Mouse (Mus musculus): ENCODE data around the gene Mlh1. TPM values are rescaled to one million over a fixed set of nuclear protein-coding genes. Genes with fewer than 3 reads are reported as not detected.

Mlh1 gene
- polyA plus RNA-seq, 1 experiment from 2014 or later, result 40.1 TPM

DNA sequence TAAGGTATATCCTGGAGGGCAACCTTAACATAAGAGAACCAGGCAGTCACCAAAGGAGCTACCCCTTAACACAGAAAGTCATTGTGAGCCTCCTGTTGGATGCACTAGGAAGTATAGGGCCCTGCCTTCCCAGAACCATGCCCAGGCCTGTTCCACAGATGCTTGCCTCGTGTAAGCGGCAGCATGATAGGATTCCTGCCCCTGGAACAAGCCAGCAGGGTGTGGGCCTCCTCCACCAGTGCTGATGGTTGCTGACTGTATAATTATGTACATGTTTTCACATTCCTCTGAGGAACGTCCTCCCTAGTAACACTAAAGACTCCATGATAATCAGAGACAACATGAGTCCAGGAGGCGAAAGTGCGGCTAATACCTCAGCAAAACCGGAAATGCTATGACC, 28.2 kb downstream of the Mlh1 start:
- WGBS, result 92% methylated on average over 6 of the region's 6 CpGs

DNA sequence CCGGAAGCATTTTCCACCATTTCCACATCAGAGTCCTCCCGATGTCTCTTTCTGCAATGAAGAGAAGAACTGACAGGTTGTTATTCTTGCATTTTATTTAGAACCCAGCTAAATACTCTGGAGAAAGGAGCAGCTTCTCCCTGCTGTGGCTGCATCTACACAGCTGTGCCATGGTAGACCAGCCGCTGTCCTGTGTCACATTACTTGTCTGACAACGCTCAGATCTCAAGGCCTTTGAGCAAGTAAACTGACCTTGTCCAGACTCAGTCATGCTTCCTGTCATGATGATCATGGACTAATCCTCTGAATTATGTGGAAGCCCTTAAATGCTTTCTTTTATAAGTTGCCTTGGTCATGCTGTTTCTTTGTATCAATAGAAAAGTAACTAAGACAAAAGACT, 31.8 kb downstream of the Mlh1 start:
- Histone ChIP-seq H3K9ac (ENCODE audit: low read depth, low read length) (no peak overlapping the region), H3K4me2 (replicated peaks; ENCODE audit: low read depth, low read length) (no peak overlapping the region), H3K9me3 (ENCODE audit: control insufficient read depth, low read length) (no peaks in the 10 kb centered on the region), H3K27ac (ENCODE audit: low read depth, low read length) (no peak overlapping the region), H3K36me3 (ENCODE audit: control insufficient read depth, insufficient read depth, low read length) (peaks cover 78% of the 10 kb centered on the region), H3K4me1 (ENCODE audit: control insufficient read depth, insufficient read depth, low read length) (no peaks in the 10 kb centered on the region), H3K27me3 (ENCODE audit: control insufficient read depth, insufficient read depth, low read length) (no peaks in the 10 kb centered on the region), H3K4me3 (ENCODE audit: low read length) (no peak overlapping the region)
- no peak for ATAC-seq (ENCODE audit: low FRiP score, low TSS enrichment)
- 85% methylated on average over 4 of the region's 4 CpGs for WGBS

More for the DNA sequence above, 28.2 kb downstream of the Mlh1 start:
- Histone ChIP-seq H3K4me1 (ENCODE audit: control insufficient read depth, insufficient read depth, low read length) (no peaks in the 10 kb centered on the region), H3K27ac (ENCODE audit: low read depth, low read length) (no peak overlapping the region), H3K36me3 (ENCODE audit: control insufficient read depth, insufficient read depth, low read length) (peaks cover 63% of the 10 kb centered on the region), H3K27me3 (ENCODE audit: control insufficient read depth, insufficient read depth, low read length) (no peaks in the 10 kb centered on the region), H3K4me3 (ENCODE audit: low read length) (no peak overlapping the region), H3K9me3 (ENCODE audit: control insufficient read depth, low read length) (no peaks in the 10 kb centered on the region), H3K9ac (ENCODE audit: low read depth, low read length) (no peak overlapping the region), H3K4me2 (replicated peaks; ENCODE audit: low read depth, low read length) (no peak overlapping the region)
- ATAC-seq (ENCODE audit: low FRiP score, low TSS enrichment), result no peak

DNA sequence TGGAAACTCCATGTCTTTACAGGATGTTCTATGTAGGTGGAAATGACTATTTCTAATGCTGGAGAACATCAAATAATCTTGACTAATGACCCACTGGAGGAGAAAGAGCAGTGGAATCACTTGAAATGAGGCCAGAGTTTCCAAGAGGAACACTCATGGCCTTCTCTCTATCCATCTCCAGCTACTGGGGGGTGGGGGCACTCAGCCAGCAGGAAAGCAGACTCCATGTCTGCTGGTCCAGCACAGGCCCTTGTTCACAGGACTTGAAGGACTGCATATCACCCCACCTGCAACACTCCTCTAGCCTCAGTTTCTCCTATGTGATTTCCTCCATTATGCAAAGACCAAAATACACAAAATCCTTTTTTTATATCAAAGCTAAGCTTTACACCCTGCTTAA, 33.9 kb downstream of the Mlh1 start:
- no peaks in the 10 kb centered on the region for H3K27me3 ChIP-seq (ENCODE audit: control insufficient read depth, insufficient read depth, low read length)
- no peak overlapping the region for H3K4me2 ChIP-seq (replicated peaks; ENCODE audit: low read depth, low read length)
- no peak overlapping the region for H3K9ac ChIP-seq (ENCODE audit: low read depth, low read length)
- H3K4me3 ChIP-seq (ENCODE audit: low read length), result no peak overlapping the region
- no peak overlapping the region for H3K27ac ChIP-seq (ENCODE audit: low read depth, low read length)
- no peak for ATAC-seq (ENCODE audit: low FRiP score, low TSS enrichment)
- H3K9me3 ChIP-seq (ENCODE audit: control insufficient read depth, low read length), result no peaks in the 10 kb centered on the region
- H3K36me3 ChIP-seq (ENCODE audit: control insufficient read depth, insufficient read depth, low read length), result peaks cover 78% of the 10 kb centered on the region
- H3K4me1 ChIP-seq (ENCODE audit: control insufficient read depth, insufficient read depth, low read length), result no peaks in the 10 kb centered on the region

DNA sequence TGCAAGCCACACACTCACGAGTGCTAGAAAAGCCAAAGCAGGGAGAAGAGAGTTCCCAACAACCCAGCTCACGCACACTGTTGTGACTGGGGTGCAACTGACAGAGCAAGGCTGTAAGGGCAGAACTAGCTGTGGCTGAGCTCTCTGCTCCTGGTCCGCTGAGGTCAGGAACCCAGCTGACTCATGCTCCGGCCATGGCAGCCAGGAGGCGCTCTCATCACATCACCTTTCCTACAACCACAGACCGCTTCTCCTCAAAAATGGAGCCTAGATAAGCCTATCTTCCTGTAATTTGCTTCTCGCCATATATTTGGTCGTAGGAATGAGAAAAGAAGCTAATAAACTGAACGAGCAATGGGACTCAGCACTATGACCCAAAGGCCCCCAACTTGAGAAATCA, 36.9 kb downstream of the Mlh1 start:
- Histone ChIP-seq H3K4me3 (ENCODE audit: low read length) (no peak overlapping the region), H3K9me3 (ENCODE audit: control insufficient read depth, low read length) (no peaks in the 10 kb centered on the region), H3K9ac (ENCODE audit: low read depth, low read length) (no peak overlapping the region), H3K4me2 (replicated peaks; ENCODE audit: low read depth, low read length) (no peak overlapping the region), H3K27ac (ENCODE audit: low read depth, low read length) (no peak overlapping the region), H3K27me3 (ENCODE audit: control insufficient read depth, insufficient read depth, low read length) (no peaks in the 10 kb centered on the region), H3K4me1 (ENCODE audit: control insufficient read depth, insufficient read depth, low read length) (no peaks in the 10 kb centered on the region), H3K36me3 (ENCODE audit: control insufficient read depth, insufficient read depth, low read length) (peaks cover 73% of the 10 kb centered on the region)
- ATAC-seq (ENCODE audit: low FRiP score, low TSS enrichment), result no peak
- WGBS, result 91% methylated on average over 9 of the region's 9 CpGs

DNA sequence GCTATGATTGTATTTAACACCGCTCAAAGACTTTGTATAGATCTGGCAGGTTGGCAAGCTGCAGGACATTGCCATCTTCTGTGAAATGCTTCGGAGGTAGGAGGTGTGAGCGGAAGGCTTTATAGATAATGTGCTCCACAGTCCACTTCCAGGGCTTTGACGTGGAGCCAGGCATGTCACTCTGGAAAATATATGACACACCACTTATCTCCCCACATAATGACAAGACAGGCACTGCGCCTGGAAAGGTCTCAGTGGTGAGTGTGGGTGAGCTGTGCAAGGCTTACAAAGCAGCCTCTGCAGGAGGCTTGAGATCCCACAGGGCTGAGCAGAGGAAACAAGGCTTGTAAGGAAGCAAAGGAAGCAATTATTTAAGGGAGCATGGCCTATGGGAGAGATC, 43.1 kb downstream of the Mlh1 start:
- Histone ChIP-seq H3K27ac (ENCODE audit: low read depth, low read length) (no peak overlapping the region), H3K9me3 (ENCODE audit: control insufficient read depth, low read length) (no peaks in the 10 kb centered on the region), H3K4me2 (replicated peaks; ENCODE audit: low read depth, low read length) (no peak overlapping the region), H3K4me3 (ENCODE audit: low read length) (no peak overlapping the region), H3K36me3 (ENCODE audit: control insufficient read depth, insufficient read depth, low read length) (peaks cover 69% of the 10 kb centered on the region), H3K9ac (ENCODE audit: low read depth, low read length) (no peak overlapping the region), H3K4me1 (ENCODE audit: control insufficient read depth, insufficient read depth, low read length) (no peaks in the 10 kb centered on the region), H3K27me3 (ENCODE audit: control insufficient read depth, insufficient read depth, low read length) (no peaks in the 10 kb centered on the region)
- no peak for ATAC-seq (ENCODE audit: low FRiP score, low TSS enrichment)
- 79% methylated on average over 5 of the region's 5 CpGs for WGBS

DNA sequence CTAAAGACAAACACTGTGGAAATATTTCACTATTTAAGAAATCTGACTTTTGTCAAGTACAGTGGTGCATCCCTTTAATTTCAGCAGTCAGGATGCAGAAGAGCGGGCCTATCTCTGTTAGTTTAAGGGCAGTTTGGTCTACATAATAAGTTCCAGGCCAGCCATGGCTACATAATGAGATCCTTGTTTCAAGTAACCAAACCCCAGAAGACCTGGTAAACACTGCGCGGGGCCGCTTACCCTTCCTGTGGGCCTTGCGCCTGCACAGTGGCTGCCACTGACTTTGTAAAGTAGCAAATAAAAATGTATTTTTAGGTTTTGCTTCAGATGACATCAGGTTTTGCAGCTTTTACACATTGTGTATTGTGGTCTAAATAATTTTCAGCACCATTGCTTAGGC, 48.2 kb downstream of the Mlh1 start:
- no peaks in the 10 kb centered on the region for H3K27me3 ChIP-seq (ENCODE audit: control insufficient read depth, insufficient read depth, low read length)
- no peak overlapping the region for H3K9ac ChIP-seq (ENCODE audit: low read depth, low read length)
- 97% methylated on average over 5 of the region's 5 CpGs for WGBS
- H3K36me3 ChIP-seq (ENCODE audit: control insufficient read depth, insufficient read depth, low read length), result peaks cover 54% of the 10 kb centered on the region
- ATAC-seq (ENCODE audit: low FRiP score, low TSS enrichment), result no peak
- no peak overlapping the region for H3K27ac ChIP-seq (ENCODE audit: low read depth, low read length)
- H3K9me3 ChIP-seq (ENCODE audit: control insufficient read depth, low read length), result no peaks in the 10 kb centered on the region
- no peak overlapping the region for H3K4me3 ChIP-seq (ENCODE audit: low read length)
- H3K4me1 ChIP-seq (ENCODE audit: control insufficient read depth, insufficient read depth, low read length), result no peaks in the 10 kb centered on the region
- no peak overlapping the region for H3K4me2 ChIP-seq (replicated peaks; ENCODE audit: low read depth, low read length)

DNA sequence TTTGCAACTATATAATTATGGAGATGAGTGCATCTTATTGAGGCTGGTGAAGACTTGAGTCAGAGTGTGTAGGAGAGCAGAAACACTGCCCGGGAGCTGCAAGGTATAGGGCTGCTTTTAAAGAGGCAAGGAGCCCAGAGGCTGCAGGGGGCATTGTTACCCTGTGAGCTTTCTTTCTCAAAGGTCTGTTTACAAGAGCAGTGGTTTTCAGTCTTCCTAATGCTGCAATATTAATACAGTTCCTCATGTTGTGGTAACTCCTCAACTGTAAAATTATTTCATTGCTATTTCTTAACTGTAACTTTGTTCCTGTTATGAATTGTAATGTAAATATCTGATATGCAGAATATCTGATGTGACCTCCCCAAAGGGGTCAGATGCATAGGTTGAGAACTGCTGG, 50.0 kb downstream of the Mlh1 start:
- 82% methylated on average over 1 of the region's 1 CpGs for WGBS
- H3K9me3 ChIP-seq (ENCODE audit: control insufficient read depth, low read length), result no peaks in the 10 kb centered on the region
- ATAC-seq (ENCODE audit: low FRiP score, low TSS enrichment), result no peak
- H3K9ac ChIP-seq (ENCODE audit: low read depth, low read length), result no peak overlapping the region
- no peaks in the 10 kb centered on the region for H3K4me1 ChIP-seq (ENCODE audit: control insufficient read depth, insufficient read depth, low read length)
- no peak overlapping the region for H3K4me2 ChIP-seq (replicated peaks; ENCODE audit: low read depth, low read length)
- H3K27me3 ChIP-seq (ENCODE audit: control insufficient read depth, insufficient read depth, low read length), result no peaks in the 10 kb centered on the region
- H3K27ac ChIP-seq (ENCODE audit: low read depth, low read length), result no peak overlapping the region
- peaks cover 39% of the 10 kb centered on the region for H3K36me3 ChIP-seq (ENCODE audit: control insufficient read depth, insufficient read depth, low read length)
- H3K4me3 ChIP-seq (ENCODE audit: low read length), result no peak overlapping the region

DNA sequence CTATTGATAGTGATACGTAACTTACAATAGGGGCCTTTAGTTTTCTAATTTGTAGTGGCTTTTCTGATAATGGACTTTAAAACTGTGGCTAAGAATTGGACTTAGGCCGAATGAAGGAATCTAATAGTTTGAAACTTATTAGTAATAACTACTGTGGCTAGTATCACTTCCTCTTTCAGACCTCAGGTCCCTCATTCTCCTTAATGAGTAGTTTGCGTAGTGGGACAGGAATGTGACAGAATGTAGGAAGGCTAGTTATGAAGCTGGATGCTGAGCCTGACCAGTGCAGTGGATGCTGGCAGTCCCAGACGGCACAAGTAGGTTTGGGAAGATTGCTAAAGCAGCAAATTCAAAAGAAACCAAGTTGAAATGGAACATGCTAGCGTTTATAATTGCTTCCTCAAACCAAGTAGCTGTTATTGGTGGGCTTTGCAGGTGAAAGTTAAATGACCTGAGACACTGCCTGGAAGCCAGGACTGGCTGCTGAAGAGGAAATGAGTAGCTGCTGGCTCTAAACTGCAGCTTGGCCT, 51.0 kb downstream of the Mlh1 start:
- 89% methylated on average over 5 of the region's 5 CpGs for WGBS
- no peak for ATAC-seq (ENCODE audit: low FRiP score, low TSS enrichment)
- H3K4me3 ChIP-seq (ENCODE audit: low read length), result no peak overlapping the region
- H3K27ac ChIP-seq (ENCODE audit: low read depth, low read length), result no peak overlapping the region
- no peak overlapping the region for H3K4me2 ChIP-seq (replicated peaks; ENCODE audit: low read depth, low read length)
- H3K27me3 ChIP-seq (ENCODE audit: control insufficient read depth, insufficient read depth, low read length), result no peaks in the 10 kb centered on the region
- H3K9me3 ChIP-seq (ENCODE audit: control insufficient read depth, low read length), result no peaks in the 10 kb centered on the region
- H3K36me3 ChIP-seq (ENCODE audit: control insufficient read depth, insufficient read depth, low read length), result peaks cover 40% of the 10 kb centered on the region; the same call in 1 of the 2 replicates
- no peaks in the 10 kb centered on the region for H3K4me1 ChIP-seq (ENCODE audit: control insufficient read depth, insufficient read depth, low read length)
- no peak overlapping the region for H3K9ac ChIP-seq (ENCODE audit: low read depth, low read length)

DNA sequence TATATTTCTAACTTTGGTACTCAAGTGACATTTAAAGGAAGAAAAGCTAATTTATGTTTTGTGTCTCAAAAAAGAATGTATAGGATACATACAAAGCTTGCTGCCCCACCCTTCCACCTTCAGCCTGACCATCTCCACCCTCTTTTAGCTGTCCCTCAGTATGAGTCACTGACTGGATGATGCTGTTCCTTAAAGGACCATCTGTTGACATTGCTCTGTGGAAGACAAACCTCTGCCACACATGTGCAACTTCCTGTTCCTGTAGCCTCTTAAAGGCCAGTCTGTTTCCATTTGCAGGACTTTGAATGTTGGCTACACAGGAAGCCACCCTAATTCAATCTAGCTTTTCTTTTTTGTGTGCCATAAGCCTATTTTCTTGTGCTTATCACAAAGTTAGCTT, 55.2 kb downstream of the Mlh1 start:
- no peak overlapping the region for H3K27ac ChIP-seq (ENCODE audit: low read depth, low read length)
- ATAC-seq (ENCODE audit: low FRiP score, low TSS enrichment), result no peak
- no peak overlapping the region for H3K4me3 ChIP-seq (ENCODE audit: low read length)
- no peaks in the 10 kb centered on the region for H3K9me3 ChIP-seq (ENCODE audit: control insufficient read depth, low read length)
- H3K27me3 ChIP-seq (ENCODE audit: control insufficient read depth, insufficient read depth, low read length), result no peaks in the 10 kb centered on the region
- H3K4me2 ChIP-seq (replicated peaks; ENCODE audit: low read depth, low read length), result no peak overlapping the region
- H3K36me3 ChIP-seq (ENCODE audit: control insufficient read depth, insufficient read depth, low read length), result peaks cover 13% of the 10 kb centered on the region; the same call in 1 of the 2 replicates
- no peaks in the 10 kb centered on the region for H3K4me1 ChIP-seq (ENCODE audit: control insufficient read depth, insufficient read depth, low read length)
- no peak overlapping the region for H3K9ac ChIP-seq (ENCODE audit: low read depth, low read length)

Measured in kidney, embryonic 14.5 days (tissue).